Mouse (Mus musculus) thymus, postnatal 10 days (tissue): ENCODE measurements around the gene Foxp1.

ENCODE experiments used
- DNase-seq, 2 experiments: peaks; one replicate each; pipeline ENCODE4 v3.0.0; 2021; ENCODE audit warnings: low spot score in 2 of 2

The Foxp1 gene

DNA sequence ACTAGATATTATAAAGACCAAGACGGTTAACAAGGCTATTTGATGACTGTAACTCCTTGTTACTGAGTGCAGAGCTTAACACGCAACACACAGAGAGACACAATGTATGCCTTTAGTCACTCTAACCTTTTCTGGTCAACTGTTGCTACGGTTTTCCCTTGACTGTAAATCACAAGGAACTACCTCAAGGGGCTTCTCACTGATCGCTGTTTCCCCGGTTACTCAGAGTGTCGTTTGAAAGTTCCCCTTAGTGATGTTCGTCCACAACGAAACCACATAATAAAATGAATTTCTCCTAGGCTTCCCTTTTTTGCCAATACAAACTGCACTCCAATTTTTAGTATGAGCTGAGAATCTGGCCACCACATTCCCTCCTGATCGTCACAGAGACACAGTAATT lies 497.9 kb downstream of the Foxp1 start:
- DNase-seq = no peak

DNA sequence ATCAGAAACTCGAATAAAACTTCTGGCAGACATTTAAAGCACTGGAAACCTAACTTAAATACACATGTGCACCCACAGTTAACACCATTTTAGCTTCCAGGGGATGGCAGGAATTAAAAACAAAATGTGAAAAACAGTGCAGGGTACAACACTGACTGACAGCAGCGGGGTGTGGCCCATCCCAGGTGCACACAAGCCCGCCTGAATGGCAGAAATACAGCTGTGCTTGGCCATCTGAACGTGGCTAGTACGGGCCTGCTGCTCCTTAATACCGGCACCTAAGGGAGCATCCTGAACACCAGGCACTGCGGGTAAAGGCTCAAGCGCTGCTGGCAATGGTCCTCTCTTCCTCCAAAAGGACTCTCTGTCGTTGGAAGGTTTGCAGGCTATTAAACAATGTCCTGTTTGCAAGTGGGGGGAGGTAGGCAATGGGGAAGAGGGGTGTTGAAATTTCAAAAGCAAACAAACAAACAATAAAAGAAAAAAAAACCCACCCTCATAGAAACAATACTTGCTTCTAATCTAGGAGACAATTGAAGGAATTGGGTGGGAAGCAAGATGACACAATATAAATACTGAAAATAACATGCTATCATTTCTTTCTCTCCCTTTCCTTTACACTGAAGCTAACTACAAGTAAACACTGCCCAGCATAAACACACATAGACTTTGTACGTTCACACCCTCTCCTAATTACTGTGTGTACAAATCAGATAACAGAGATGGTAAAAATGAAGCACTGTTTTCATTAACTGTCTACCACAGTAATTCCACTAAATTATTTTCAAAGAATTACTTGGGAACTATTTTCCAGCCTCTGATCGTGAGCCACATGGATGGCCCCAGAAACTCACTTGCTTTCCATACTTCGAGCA lies 501.7 kb downstream of the Foxp1 start:
- no peak for DNase-seq

DNA sequence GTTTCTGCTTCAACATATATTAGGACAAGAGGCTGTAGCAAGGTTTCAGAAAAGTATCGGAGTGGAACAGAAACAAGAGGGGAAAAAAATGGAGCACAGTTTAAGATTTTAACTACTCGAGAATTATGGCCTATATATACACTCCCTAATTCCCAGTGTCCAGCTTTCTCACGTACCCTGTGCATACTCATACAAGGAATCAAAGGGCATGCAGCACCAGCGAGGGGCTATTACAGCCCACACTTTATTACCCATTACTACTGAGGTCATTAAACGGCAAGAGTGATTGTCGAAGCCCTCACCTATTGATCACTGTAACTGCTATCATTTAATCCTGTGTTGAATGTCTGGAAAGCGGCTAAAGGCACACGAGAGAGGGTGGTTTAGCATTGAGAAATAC lies 502.8 kb downstream of the Foxp1 start:
- DNase-seq = no peak

DNA sequence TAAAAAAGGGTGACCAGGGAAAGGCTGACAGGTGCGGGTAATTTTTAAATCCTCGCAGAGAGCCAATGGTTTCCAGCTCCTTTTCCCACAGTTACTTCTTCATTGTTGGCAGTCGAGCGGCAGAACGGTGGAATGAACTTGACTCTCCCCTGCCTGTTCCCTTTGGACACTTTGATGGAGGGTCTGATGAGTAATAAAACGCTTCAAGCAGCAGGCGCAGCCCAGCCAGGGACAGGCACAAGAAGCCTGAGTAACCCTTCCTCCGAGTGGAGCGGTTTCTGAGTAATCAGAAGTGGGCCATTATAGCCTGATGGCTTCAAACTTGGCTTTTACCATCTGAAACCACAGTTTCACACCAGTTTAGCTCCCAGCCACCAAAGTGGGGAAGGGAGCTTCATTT lies 503.3 kb downstream of the Foxp1 start:
- no peak for DNase-seq

DNA sequence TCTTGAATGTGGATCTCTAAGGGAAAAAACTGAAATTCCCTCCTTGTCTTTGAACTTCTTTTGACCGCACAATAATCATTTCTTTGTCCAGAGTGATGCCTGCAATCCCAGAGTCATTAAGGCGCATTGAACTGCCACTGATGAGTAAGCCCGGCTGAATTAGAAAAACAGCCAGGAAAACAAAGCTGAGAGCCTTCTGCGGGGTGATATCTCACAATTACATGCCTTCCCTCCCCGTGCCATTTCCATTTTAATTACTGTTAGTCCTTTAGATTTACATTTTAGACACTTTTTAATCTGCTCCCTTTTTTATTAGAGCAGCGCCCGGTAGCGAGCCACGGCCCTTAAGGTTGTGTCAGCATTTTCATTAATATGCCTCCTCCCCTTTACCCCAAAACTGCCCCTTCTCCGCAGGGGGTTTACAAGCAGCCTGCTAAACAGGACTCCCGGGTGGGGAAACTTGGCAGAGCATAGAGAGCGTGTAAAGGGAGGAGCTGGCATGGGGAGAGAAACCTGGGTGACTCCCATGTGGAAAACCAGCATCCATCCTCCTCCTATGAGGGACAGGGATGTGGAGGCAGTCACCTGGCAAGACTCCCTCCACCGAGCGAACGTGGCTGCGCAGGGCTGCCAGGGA lies 508.5 kb downstream of the Foxp1 start:
- no peak for DNase-seq

DNA sequence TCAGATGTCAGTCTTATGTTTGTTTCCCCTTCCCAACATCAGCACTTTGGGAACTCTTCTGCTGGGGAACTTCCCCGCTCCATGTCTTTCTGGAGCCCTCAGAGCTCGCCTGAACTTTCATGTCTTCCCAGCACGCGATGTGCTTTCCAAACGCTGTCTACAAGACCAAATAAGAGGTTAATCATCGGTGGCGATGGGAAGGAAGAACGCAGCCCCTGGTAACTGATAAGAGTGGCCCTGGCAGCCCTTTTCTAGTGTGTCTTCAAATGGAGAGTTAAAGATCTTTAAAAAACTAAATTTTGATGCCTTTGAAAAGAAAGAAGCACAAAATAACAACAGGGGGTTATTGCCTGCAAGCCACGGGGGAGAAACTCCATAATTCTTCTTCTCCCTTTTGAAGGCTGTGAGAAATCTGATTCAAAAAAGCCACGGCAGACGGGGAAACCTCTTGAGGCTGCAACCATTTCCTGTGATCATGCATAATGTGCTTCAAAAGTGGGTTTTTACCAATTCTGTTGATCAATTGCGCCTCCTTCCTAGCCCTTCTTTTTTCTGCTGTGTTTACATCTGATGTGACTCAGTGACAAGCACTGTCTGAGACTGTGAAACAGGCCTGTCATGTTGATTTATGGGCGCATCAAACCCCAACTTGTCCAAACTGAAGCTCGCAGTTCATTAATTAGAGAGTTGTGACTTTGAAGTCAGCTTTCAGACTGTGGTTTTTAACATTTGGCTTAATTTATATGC lies 509.2 kb downstream of the Foxp1 start:
- DNase-seq = no peak

DNA sequence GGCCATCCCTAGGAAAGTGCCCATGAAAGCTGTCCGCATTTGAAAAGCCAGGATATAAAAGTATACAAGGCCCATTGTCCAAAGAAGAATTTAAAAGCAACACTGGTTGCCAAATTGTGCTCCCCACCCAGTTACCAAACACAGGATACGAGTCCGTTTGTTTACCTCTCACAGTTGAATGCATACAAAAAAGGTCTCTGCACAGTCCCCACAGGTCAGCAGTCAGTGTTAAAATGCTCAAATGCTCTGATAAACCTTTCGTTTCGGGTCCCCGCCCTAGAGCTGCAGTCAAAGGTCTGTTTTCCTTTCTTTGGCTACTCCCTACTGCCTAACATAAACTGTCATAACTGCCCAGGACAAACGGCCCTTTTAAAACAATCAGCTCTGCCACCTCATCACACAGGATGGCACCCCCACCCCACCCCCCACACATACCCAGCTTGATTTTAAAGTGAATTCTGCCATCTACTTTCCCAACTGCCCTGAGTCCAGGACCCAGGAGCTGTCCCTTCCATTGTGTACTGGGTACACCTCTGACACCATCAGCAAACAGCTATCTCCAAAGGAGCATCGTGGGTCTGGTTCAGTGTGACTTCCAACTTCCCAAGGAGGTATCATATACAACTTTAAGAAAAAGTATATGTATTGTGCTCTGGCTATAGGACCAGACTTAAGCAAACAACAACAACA lies 510.5 kb downstream of the Foxp1 start:
- DNase-seq = no peak

DNA sequence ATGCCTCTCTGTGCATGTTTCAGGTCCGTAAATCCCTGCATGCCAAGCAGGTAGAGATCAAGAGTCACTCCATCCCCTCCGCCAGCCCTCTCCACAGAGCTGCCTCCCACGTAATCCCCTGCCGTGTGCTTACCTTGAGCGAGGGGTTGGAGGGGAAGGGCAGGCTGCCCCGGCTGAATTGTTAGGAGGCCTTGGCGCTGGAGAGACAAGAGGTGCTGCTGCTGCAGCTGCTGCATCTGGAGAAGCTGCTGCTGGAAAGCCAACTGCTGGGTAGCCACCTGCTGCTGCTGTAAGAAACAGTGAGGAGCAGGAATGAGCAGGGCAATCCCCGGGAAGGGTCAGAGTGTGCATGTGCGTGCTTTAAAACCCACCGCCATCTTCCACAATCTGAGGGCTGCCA lies 512.8 kb downstream of the Foxp1 start:
- no peak for DNase-seq

DNA sequence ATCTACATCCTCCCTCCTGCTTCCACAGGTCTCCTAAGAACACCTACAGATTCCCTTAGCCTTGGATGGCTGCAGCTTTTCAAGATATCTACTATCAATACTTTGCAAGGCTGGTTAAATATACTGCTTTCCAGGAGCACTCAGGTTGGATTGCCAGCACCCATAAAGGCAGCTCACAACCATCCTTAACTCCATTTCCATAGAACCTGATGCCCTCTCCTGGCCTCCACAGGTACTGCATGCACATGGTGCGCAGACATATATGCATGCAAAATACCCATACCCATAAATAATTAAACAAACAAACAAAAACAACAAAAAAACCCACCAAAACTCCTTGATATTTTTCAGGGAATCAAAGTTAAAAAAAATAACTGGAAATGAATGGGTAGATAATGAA lies 514.0 kb downstream of the Foxp1 start:
- no peak for DNase-seq

DNA sequence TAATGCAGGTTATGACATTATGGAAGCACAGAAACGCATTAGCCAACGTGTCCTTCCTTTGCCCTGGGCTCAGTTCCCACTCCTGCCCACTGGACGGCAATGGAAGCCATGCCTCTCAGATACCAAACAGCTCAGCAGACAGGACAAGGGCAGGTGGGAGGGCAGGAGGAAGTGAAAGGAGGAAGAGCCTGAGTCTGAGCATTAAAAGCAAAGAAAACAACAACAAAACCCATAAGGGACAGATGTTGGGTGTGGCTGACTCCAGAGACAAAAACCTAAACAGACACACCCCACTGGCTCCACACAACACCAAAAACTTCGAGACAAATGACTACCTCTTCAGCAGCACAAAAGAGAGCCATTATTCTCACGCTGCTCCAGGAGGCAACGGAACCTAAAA lies 515.0 kb downstream of the Foxp1 start:
- no peak for DNase-seq

DNA sequence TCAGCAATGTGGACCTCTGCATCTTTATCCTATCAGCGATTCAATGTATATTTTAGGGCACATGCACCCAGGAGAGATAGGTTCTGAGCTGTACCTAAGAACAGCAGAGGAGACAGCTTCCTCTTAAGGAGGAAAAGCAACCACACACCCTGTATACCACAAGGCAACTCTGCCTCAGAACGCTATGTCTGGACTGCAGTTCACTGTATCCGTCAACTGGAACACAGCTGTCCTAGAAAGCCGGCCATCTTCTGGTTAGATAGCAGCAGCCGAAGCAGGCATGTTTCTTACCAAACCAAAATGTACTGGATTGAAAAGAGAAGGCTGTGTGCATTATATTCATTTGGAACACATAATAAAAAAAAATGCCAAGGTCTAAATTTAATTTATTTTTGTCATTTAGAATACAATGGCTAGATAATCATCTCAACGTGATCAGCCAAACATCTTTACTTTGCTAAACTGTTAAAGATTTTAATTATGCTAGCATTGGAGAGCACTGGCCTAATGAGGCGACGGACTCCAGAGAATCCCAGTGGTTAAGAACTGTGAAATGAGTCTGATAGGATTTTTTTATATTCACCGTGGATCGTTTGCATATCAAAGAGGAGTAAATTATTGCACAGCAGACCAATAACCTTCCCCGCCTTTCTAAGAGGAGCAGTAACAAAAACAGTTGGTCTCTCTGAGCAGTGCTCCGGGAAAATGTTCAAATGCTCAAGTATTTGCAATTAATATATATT lies 518.1 kb downstream of the Foxp1 start:
- DNase-seq = no peak

DNA sequence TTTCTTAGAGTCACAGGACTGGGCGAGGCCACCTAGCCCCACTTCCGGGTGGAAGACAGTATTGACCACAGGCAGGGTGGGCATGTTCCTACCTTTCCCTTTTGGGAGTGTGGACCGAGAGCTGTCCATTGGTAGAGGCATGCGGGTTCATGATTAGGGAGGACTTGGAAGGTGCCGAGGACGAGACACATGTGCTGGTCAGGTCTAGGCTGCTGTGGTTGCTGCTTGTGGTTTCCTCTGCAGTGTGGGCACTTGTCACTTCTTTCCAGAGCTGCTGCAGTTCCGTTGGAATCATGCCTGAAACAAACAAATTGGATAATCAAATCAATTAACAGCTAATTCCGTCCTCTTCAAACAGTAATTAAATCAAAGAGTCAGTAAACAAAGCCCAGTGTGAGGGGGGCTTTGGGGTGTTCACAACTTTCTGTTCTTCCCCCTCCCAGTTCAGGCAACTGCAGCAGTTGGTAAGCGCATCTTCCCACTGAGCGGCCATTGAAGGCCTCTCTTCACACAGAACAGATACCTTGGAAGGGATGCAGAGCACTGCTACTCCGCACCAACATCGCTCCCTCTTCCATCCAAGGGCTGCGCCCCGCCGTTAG lies 519.3 kb downstream of the Foxp1 start:
- DNase-seq = no peak

DNA sequence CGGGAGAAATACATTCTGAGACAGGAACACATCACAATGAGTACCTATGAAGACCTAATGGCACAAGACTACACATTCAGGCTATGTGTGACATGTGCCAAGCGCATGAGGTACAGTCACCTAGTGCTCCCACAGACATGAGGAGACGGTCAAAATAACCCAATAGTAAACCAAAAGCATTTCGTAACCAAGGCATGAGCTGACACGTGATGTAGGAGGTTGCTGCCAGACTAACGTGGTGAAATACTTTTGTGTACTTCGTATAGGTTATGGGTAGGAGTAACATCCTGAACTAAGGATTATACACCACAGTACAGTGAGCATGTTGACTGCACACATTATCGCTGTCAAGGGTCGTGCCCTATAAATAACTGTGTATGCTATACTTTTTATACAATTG lies 520.9 kb downstream of the Foxp1 start:
- no peak for DNase-seq

DNA sequence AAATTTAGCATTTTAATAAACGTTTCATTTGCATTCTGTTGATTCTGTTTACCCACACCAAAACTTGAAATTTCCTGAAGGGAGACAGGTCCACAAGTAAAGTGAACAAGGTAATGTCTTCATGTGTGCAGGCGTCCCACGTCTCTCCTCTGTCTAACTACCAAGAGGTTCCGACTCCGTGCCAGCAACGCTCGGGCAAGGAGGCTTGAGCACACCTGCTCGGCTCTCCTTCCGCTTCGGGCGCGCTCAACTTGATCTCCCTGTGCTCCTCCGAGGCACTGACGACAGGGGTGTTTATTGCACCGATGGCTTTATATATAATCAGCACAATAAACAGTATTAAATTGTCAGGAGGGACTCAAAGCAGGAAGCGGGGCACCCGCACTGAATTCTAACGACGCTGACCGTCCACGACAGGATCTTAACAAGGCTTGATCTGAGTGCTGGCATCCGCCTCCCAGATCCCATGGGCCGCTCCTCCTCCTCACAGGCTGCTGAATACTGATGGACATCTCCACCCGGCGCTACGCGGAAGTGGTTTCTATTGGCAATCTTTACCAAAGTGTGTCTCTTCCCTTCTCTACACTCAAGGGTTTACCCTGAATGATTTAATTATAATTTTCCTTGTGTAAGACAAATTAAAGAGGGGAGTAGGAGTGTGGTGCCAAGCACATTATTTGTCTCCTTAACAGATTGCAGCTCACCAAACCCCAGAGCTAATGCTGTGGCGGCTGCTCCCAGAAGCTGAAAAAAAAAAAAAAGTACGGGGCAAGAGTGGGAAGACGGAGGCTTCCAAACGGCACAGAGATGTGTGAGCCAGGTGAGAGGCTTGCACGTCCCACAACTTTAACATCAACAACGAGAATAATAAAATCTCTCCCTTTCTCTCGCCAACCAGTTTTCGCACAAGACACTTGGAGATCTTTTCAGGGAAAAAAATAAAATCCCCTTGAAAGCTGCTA lies 523.3 kb downstream of the Foxp1 start:
- no peak for DNase-seq

DNA sequence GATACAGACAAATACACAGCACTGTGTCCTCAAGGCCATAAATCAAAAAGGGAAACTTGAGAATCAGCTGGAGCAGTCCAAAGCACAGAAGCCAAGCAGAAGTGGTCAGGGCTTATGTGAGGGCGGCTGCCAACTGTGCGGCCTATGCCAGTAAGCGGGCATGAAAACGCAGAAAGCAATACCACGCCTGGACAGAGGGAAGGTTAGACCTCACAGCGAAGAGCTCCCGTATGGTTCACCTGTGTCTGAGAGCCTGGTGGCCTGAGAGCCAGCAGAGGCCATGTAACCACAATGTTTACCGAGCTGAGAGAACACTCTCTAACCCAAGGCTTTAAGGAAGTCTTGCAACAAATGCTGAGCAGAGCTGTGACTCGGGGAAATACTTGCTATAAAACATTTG lies 524.8 kb downstream of the Foxp1 start:
- DNase-seq = no peak

DNA sequence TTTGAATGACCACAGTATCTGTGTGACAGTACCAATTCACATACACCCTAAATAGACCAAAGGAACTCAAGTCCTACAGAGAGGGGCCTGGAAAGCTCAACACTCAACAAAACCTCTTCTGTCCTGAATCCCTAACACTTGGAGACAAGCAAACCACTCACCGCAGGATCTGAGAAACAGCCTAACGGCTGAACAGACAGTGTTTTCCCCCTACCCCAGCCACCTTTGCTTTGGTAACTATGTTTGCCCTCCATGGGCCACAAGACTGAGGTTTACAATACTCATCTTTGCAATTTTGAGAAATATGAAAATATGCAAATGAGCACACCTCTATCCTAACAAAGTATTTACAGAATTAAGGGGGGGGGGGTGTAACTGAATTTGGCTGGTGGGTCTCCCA lies 525.7 kb downstream of the Foxp1 start:
- DNase-seq = no peak

DNA sequence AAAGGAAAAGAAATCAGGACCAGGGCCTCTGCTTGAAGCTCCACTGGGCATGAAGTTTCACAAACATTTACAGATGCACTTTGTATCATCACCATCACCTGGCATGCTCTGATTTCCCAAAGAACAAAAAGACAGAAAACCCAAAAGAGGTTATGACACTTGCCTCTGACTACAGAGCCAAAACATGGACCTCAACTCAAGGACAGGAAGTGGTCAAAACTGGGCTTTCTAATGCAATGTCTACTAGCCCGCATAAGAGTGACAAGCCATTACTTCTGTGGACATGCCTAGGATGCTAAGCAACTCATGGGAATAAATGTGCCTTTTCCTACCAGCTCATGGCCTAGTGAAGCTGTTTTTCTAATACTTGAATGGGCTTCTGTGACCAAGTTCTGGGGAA lies 526.2 kb downstream of the Foxp1 start:
- no peak for DNase-seq

DNA sequence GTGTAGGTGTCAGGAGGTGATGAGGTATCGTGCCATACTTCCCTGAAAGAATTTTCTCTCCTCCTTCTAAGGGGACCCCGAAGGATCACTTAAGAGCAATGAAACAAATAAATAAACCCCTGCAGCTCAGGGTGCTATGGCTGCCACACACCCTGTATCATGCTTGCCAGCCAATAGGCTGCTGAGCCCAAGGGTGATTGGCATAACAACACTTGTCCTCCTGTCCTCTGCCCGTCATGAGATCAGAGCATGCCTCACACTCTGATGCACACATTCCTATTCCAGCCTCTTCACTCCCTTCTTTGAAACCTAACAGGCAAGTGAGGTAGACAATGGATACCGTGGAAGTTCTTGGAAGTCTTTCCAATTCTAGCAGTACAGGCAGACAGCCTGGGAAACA lies 526.8 kb downstream of the Foxp1 start:
- DNase-seq = no peak

DNA sequence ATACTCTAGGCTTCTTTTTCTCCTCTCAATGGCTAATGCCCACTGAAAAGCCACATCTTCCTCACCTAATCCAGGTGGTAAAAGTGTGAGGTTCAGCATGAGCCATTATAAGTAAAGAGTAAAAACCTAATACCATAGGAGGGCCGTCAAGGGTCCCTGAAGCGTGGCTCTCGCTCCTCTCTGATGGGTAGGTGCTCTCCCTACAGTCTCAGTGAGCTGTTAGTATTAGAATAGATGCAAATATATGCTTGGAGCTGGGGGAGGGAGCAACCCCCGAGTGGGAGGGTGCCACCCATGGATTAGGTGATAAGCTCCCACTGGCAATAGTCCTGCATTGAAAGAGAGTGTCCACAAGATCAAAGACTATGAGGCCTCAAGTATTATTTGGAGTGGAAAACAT lies 527.6 kb downstream of the Foxp1 start:
- DNase-seq = no peak
